Mouse (Mus musculus) kidney, embryonic 15.5 days (tissue): ENCODE results near the gene Cib3. TPM values are rescaled to one million over a fixed set of nuclear protein-coding genes. Genes with fewer than 3 reads are reported as not detected.

ENCODE experiments used
- ATAC-seq: fragments of 200-750 bp; cut with Nextera tagmentation; replicated peaks from 2 replicates; pipeline ENCODE4 v1.8.0; 2017; ENCODE audit warnings: moderate TSS enrichment; ENCODE audit not compliant: low FRiP score
- H3K27ac ChIP-seq: fragments of 300-500 bp; sonication (generic); 2 replicates; pipeline ENCODE4 v1.5.1; 2015; ENCODE audit warnings: mild to moderate bottlenecking, inconsistent platforms
- H3K27me3 ChIP-seq: fragments of 300-500 bp; sonication (generic); 2 replicates; pipeline ENCODE4 v1.6.1; 2015; ENCODE audit warnings: inconsistent platforms
- H3K36me3 ChIP-seq: fragments of 300-500 bp; sonication (generic); 2 replicates; pipeline ENCODE4 v1.6.1; 2015; ENCODE audit warnings: inconsistent platforms
- H3K4me1 ChIP-seq: fragments of 300-500 bp; sonication (generic); 2 replicates; pipeline ENCODE4 v1.6.1; 2015; ENCODE audit warnings: inconsistent platforms
- H3K4me2 ChIP-seq: fragments of 300-500 bp; sonication (generic); 2 replicates; pipeline ENCODE4 v1.6.1; 2015; ENCODE audit warnings: moderate library complexity, mild to moderate bottlenecking, inconsistent platforms
- H3K4me3 ChIP-seq: fragments of 300-500 bp; sonication (generic); replicated peaks from 2 replicates; pipeline ENCODE4 v1.5.1; 2015; ENCODE audit warnings: mild to moderate bottlenecking, inconsistent platforms
- H3K9ac ChIP-seq: fragments of 300-500 bp; sonication (generic); 2 replicates; pipeline ENCODE4 v1.6.1; 2015; ENCODE audit warnings: mild to moderate bottlenecking, inconsistent platforms
- H3K9me3 ChIP-seq: fragments of 300-500 bp; sonication (generic); replicated peaks from 2 replicates; pipeline ENCODE4 v1.6.1; 2016; ENCODE audit warnings: inconsistent platforms
- WGBS: fragments of 180-500 bp; shearing (Covaris S2); methylation state at CpG from one replicate; pipeline ENCODE4 v1.1.7; 2015; ENCODE audit warnings: mixed read lengths; 5-methylcytosine and 5-hydroxymethylcytosine counted together
- polyA plus RNA-seq: library from polyadenylated mRNA; unstranded; fragments of >200 nt; fragmentation: Nextera tagmentation; extraction: Ambion mirVana; gene quantifications from 2 replicates; pipeline ENCODE4 v1.2.1, GENCODE M21; 2015

Gene Cib3
- polyA plus RNA-seq, 1 experiment from 2014 or later, result not detected

DNA sequence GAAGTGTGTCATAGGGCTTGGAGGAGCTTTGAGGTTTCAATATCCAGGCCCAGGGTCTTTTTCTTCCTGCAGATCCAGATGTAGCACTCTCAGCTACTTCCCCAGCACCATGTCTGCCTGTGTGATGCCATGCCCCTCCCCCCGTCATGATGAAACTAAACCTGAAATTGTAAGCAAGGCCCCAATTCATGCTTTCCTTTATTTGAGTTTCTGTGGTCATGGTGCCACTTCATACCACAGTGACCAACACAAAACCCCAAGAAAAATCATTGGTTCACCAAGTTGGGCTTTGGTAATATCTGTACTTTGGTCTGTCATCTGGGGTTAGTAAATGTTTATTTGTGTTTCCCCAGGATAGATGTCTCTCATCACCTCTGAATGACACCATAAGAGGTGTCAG, 4.1 kb downstream of the Cib3 start:
- Histone ChIP-seq H3K27me3 (no peaks in the 10 kb centered on the region), H3K4me2 (no peak overlapping the region), H3K36me3 (no peaks in the 10 kb centered on the region), H3K27ac (no peak overlapping the region), H3K9ac (no peak overlapping the region), H3K4me3 (no peak overlapping the region), H3K4me1 (no peaks in the 10 kb centered on the region), H3K9me3 (peaks cover 6% of the 10 kb centered on the region; the same call in 1 of the 2 replicates)
- no peak for ATAC-seq
- WGBS, result 80% methylated on average over 1 of the region's 1 CpGs

DNA sequence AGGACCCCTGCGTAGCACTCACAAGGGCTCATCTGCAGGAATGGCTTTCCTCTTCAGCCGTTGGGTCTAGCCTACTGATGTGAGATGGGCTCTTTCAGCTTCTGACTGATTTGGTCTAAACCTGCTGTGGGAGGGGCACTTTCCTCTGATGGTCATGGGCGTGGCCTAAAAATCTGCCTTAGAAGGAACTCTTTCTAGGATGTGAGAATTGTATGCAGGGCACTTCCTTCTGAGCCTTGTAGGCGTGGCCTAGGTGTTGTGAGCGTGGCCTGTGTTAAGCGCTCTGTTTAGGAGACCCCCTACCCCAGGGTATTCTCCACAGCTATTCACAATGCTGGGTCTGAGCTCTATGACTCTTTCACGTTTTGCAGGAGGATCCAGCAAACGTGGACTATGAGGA, 14.6 kb downstream of the Cib3 start:
- WGBS, result 67% methylated on average over 8 of the region's 8 CpGs
- ATAC-seq, result no peak
- no peak overlapping the region for H3K4me2 ChIP-seq
- peaks cover 6% of the 10 kb centered on the region; the same call in 1 of the 2 replicates for H3K9me3 ChIP-seq
- no peak overlapping the region for H3K9ac ChIP-seq
- no peaks in the 10 kb centered on the region for H3K4me1 ChIP-seq
- no peak overlapping the region for H3K27ac ChIP-seq
- no peak overlapping the region for H3K4me3 ChIP-seq
- no peaks in the 10 kb centered on the region for H3K36me3 ChIP-seq
- no peaks in the 10 kb centered on the region for H3K27me3 ChIP-seq

DNA sequence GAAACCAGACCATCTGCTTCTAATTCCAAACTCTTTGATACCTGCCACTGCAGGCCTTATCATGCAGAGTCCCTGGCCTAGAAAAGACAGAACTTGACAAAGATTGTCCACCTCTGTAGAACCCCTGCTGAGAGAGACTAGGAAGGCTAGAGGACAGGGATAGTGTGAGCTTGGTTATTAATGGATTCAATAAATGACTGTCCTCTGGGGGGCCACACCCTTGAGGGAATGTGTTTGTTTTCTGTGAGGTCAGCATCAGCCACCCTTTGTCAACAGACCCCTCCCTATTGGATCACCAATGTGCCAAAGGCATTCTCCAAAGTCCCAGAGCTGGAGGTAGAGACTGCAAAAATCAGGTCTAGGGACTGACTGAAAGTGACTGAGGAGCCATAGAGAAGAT, 20.6 kb downstream of the Cib3 start:
- H3K9me3 ChIP-seq, result no peaks in the 10 kb centered on the region
- H3K4me2 ChIP-seq, result no peak overlapping the region
- no peaks in the 10 kb centered on the region for H3K27me3 ChIP-seq
- no peak overlapping the region for H3K4me3 ChIP-seq
- H3K9ac ChIP-seq, result no peak overlapping the region
- ATAC-seq, result no peak
- no peak overlapping the region for H3K27ac ChIP-seq
- H3K36me3 ChIP-seq, result no peaks in the 10 kb centered on the region
- no peaks in the 10 kb centered on the region for H3K4me1 ChIP-seq

DNA sequence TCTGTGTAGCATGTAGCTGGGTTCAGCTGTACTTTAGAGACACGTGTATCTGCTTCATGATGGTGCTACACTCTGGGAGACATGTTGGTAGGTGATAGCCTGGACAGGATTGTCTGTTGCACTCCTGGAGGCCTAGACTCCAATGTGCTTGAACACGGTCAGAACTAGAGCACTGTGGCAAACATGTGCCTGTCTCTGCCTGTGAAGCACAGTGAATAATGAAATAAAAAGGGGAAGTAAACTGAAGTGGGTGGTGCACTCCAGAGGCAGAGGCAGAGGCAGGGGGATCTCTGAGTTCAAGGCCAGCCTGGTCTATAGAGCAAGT, 22.5 kb downstream of the Cib3 start:
- no peak for ATAC-seq
- H3K4me3 ChIP-seq, result no peak overlapping the region
- H3K4me1 ChIP-seq, result no peaks in the 10 kb centered on the region
- H3K9me3 ChIP-seq, result no peaks in the 10 kb centered on the region
- H3K36me3 ChIP-seq, result no peaks in the 10 kb centered on the region
- H3K27ac ChIP-seq, result no peak overlapping the region
- H3K9ac ChIP-seq, result no peak overlapping the region
- H3K4me2 ChIP-seq, result no peak overlapping the region
- H3K27me3 ChIP-seq, result no peaks in the 10 kb centered on the region
- WGBS, result 92% methylated on average over 2 of the region's 2 CpGs

DNA sequence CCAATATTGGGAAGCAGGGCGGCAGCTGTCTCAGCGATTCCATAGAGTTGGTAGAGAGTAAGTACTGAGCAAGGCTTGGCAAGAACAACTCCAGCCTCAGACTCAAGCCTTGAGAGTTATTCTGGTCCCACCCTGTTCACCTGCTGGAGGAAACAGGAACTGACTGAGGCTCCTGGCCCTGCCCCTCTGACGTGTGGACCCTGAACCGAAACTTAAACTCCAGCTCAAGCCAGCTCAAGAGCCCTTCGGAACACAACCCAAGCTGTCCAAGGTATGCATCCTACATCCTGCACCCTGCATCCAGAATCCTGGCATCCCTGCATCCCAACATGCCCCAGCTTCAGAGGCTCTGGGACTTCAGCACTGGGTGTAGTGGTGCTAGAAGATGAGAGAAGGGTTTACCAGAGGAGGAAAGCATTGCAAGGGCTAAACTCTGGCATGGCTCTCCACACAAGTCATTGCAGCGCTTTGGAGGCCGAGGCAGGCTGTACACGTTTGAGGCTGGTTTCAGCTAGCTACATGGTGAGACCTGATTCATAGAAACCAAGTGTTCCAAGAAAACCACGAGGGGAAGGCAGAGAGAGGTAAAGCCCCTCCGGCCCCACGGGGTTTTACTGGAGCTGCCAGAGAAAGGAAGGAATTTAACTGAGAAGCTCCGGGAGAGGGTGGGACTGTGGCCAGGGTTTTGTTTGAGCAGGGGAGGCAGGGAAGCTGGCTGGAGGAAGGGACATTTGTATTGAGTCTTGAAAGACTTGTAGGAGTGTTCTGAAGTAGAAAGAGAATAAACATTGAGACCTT, 23.0 kb downstream of the Cib3 start, which contains the start of gene Hsh2d:
Hsh2d (plus strand) TSS at position 222 of the 798 bp plus-strand sequence.
- no peak within 1 kb of the TSS for H3K9ac ChIP-seq

DNA sequence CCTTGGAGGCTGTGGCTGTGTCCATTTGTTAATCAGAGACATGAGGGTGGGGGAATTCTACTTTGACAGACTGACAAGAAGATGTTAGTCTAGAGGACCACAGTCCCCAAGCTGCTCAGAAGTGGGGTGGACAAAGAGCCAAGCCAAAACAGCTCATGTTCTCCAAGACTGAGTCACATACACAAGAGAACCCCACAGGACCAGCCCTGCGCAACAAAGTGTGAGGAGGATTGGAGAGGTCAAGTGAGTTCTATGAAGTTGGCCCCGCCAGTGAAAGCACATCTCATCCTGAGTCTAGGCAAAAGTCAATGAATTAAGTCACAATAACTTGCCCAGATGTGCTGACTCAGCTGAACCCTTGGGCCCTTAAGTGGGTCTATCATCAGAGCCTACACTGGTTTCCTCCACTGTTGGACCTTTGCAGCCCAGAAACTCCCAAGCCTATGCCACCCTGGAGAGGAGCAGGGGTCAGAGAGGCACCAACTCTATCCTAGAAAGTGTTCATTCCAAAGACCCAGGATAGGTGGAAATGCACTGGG, 24.8 kb downstream of the Cib3 start:
- 79% methylated on average over 2 of the region's 2 CpGs for WGBS
- no peaks in the 10 kb centered on the region for H3K36me3 ChIP-seq
- H3K4me3 ChIP-seq, result no peak overlapping the region
- H3K9me3 ChIP-seq, result no peaks in the 10 kb centered on the region
- H3K27ac ChIP-seq, result no peak overlapping the region
- H3K4me2 ChIP-seq, result no peak overlapping the region
- no peak overlapping the region for H3K9ac ChIP-seq
- no peaks in the 10 kb centered on the region for H3K4me1 ChIP-seq
- ATAC-seq, result no peak
- H3K27me3 ChIP-seq, result no peaks in the 10 kb centered on the region

More for the DNA sequence above, 23.0 kb downstream of the Cib3 start, which contains the start of gene Hsh2d:
- no peaks in the 10 kb centered on the region for H3K36me3 ChIP-seq
- H3K4me1 ChIP-seq, result no peaks in the 10 kb centered on the region
- ATAC-seq, result no peak
- WGBS, result 67% methylated on average over 12 of the region's 12 CpGs
- H3K27ac ChIP-seq, result no peak within 1 kb of the TSS
- no peak within 1 kb of the TSS for H3K4me2 ChIP-seq
- no peaks in the 10 kb centered on the region for H3K27me3 ChIP-seq
- H3K4me3 ChIP-seq, result no peak within 1 kb of the TSS
- H3K9me3 ChIP-seq, result no peaks in the 10 kb centered on the region

DNA sequence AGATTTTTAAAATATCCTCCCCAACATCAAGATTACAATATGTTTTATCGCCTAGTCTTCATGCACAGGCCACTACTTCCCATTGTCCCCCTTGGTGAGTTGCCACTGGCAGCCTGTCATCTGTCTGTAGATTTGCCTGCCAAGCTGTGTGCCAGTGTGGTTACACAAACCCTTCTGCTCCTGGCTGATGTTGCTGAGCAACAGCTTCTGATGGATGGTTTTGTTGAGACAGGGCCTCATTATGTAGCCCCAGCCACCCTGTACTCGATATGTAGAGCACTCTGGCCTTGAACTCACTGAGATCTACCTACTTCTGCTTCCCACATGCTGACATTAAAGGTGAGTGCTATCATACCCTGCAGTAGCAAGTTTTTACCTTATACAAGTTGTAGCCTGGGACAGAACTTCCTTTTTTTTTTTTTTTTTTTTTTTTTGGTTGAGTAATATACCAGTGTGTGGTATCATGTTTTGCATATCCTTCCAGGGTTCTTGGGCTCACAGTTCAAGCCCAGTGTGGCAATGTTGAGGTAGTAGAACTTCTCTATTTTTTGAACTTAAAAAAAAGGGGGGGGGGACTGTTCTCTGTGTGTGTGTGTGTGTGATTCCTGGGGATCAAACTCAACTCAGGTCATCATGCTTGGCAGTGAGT, 29.0 kb downstream of the Cib3 start:
- no peak overlapping the region for H3K4me2 ChIP-seq
- H3K9me3 ChIP-seq, result no peaks in the 10 kb centered on the region
- no peak overlapping the region for H3K27ac ChIP-seq
- H3K36me3 ChIP-seq, result peaks cover 34% of the 10 kb centered on the region
- ATAC-seq, result no peak
- H3K4me3 ChIP-seq, result no peak overlapping the region
- no peak overlapping the region for H3K9ac ChIP-seq
- H3K27me3 ChIP-seq, result no peaks in the 10 kb centered on the region
- 83% methylated on average over 2 of the region's 2 CpGs for WGBS
- H3K4me1 ChIP-seq, result no peaks in the 10 kb centered on the region

DNA sequence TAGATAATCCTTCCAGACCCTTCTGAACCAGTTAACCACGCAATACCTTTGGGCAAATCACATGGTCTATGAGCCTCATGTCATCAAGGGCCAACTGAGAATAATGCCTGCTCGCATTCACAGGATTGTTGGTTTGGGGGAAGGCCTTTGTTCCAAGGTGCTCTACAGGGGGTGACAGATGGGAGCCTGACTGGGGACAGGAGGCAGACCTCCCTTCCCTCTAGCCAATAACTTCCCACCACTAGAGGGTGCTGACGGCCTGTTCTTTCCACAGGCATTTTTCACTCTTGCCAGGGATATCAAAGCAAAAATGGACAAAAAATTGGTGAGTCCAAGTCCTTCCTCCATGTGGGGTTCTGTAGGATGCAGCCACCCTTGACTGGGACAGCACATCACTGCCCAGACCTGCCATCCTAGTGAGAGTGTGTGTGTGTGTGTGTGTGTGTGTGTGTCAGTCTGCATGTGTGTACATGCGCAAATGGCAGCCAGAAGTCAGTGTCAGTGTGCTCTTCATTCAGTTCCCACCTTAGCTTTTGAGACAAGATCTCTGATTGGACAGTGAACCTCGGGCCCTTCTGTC, 35.2 kb downstream of the Cib3 start:
- no peak overlapping the region for H3K4me2 ChIP-seq
- no peaks in the 10 kb centered on the region for H3K27me3 ChIP-seq
- H3K9me3 ChIP-seq, result no peaks in the 10 kb centered on the region
- H3K9ac ChIP-seq, result no peak overlapping the region
- H3K4me3 ChIP-seq, result no peak overlapping the region
- no peak overlapping the region for H3K27ac ChIP-seq
- H3K36me3 ChIP-seq, result peaks cover 96% of the 10 kb centered on the region
- H3K4me1 ChIP-seq, result no peaks in the 10 kb centered on the region
- WGBS, result 67% methylated on average over 5 of the region's 5 CpGs
- 0 out of 2 replicates have a peak, but pooled peaks have one; percentile 17 for ATAC-seq

DNA sequence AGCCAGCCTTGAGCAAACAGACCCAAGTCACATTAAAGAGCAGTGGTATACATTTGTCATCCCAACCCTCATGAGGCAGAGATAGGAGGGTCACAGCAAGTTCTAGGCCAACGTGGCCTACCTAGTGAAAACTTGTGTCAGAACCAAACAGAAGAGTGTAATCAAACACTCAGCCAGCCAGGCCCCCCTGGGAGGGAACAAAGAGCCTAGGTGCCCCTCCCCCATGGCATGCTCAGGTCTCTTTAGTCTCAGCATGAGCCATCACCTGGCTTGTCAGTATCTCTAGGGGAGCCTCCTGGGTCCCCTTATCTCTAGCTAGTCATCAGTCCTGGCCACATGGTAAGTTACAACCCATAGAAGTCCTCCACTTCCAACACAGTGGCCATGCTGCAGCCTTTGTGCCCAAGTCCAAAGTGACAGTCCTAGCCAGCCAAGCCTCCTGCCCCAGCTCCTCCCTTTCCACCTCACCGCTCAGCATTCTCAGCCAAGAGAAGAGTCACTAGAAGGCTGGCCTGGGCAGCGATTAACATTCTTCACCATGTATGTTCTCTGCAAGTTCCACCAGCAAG, 42.9 kb downstream of the Cib3 start:
- peaks cover 94% of the 10 kb centered on the region for H3K36me3 ChIP-seq
- no peak overlapping the region for H3K27ac ChIP-seq
- H3K4me2 ChIP-seq, result no peak overlapping the region
- no peak overlapping the region for H3K9ac ChIP-seq
- no peaks in the 10 kb centered on the region for H3K27me3 ChIP-seq
- peak; percentile 43; the same call in 1 of the 2 replicates for ATAC-seq
- H3K9me3 ChIP-seq, result no peaks in the 10 kb centered on the region
- H3K4me1 ChIP-seq, result no peaks in the 10 kb centered on the region
- H3K4me3 ChIP-seq, result no peak overlapping the region
- WGBS, result 76% methylated on average over 3 of the region's 3 CpGs

DNA sequence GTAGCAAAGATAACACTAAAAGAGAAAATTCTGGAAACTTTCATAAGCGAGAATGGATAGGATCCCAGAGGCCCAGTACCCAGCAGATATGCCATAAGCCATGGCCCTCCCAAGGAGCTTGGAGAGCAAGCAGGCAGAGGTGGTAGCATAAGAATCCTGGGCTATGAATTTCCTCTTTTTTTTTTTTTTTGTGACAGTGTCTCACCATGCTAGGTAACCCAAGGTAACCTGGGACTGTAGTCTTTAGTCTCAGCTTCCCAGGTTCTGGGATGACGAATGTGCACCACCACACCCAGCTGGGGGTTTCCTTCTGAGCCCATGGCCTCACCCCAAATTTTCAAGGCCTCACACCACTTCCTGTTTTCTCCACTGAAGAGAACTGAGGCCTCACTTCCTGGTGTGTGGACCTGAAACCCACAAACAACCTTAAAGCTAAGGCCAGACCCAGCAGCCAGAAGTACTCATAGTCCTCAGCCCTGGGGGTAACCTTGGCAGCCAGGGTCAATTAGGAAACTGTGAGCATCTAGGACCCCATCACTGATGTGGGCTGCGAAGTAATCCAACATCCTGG, 43.5 kb downstream of the Cib3 start:
- Histone ChIP-seq H3K4me1 (no peaks in the 10 kb centered on the region), H3K4me2 (no peak overlapping the region), H3K4me3 (no peak overlapping the region), H3K27ac (no peak overlapping the region), H3K27me3 (no peaks in the 10 kb centered on the region), H3K36me3 (peaks cover 94% of the 10 kb centered on the region), H3K9ac (no peak overlapping the region), H3K9me3 (no peaks in the 10 kb centered on the region)
- ATAC-seq, result no peak
- WGBS, result 94% methylated on average over 3 of the region's 3 CpGs

DNA sequence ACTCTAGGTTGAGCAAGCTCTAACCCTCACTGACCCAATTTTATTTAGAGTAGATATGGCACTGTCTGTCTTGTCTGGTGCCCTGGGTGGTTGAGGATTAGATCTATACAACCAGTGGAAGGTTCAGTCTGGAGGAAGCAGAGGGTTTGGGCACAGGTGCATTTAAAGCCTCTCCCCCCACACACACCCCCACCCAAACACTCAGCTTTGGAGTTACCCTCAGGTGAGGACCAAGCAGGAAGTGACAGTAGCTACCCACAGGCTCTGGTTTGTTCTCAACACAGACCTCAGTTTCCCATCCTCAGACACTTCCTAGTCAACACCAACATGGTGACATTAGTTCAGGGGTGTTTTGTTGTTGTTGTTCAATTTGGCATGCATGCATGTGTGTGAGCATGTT, 49.8 kb downstream of the Cib3 start:
- Histone ChIP-seq H3K4me2 (peak overlapping the region; percentile 81), H3K27ac (no peak overlapping the region), H3K4me3 (peak overlapping the region; percentile 93), H3K27me3 (no peaks in the 10 kb centered on the region), H3K4me1 (peaks cover 26% of the 10 kb centered on the region), H3K36me3 (peaks cover 43% of the 10 kb centered on the region), H3K9me3 (no peaks in the 10 kb centered on the region), H3K9ac (0 out of 2 replicates have a peak overlapping the region, but pooled peaks have one; percentile 91)
- ATAC-seq, result no peak
